Mouse (Mus musculus): ENCODE data around the gene Zbtb48. TPM values are rescaled to one million over a fixed set of nuclear protein-coding genes. Genes with fewer than 3 reads are reported as not detected.

The Zbtb48 gene
- total RNA-seq, 2 experiments from 2014 or later = 3.5 to 5.0 TPM

- intact Hi-C loops (cut with DNase I) = no loop called here
- DNase-seq (ENCODE audit: low spot score) = no peak
Measured at GRCm38 (mm10) chr4:151983560-151983959, 43.9 kb downstream of the Zbtb48 start.

GRCm38 (mm10) chr4:151983043-151983442 is 44.4 kb downstream of the Zbtb48 start:
- intact Hi-C loops (cut with DNase I) = no loop called here

GRCm38 (mm10) chr4:151981363-151981762 is 46.1 kb downstream of the Zbtb48 start:
- intact Hi-C loops (cut with DNase I) = loop anchor here (1.0 to 2.0 kb wide), 2 partner anchors 57 to 114 kb away; partner anchors contain the start of genes Nol9 and Tas1r1
- DNase-seq (ENCODE audit: low spot score) = peak; percentile 65

More at GRCm38 (mm10) chr4:151983043-151983442, 44.4 kb downstream of the Zbtb48 start:
- DNase-seq (ENCODE audit: low spot score) = no peak

GRCm38 (mm10) chr4:151980699-151981098 is 46.8 kb downstream of the Zbtb48 start:
- DNase-seq (ENCODE audit: low spot score) = no peak
- intact Hi-C loops (cut with DNase I) = loop anchor here (1.0 to 2.0 kb wide), 2 partner anchors 58 to 115 kb away; partner anchors contain the start of genes Nol9 and Tas1r1

- intact Hi-C loops (cut with DNase I) = no loop called here
- DNase-seq (ENCODE audit: low spot score) = peak; percentile 49
Measured at GRCm38 (mm10) chr4:151977748-151978147, 49.7 kb downstream of the Zbtb48 start.

- no peak for DNase-seq (ENCODE audit: low spot score)
- intact Hi-C loops (cut with DNase I) = no loop called here
Measured at GRCm38 (mm10) chr4:151975441-151975840, 52.0 kb downstream of the Zbtb48 start.

- intact Hi-C loops (cut with DNase I) = no loop called here
- no peak for DNase-seq (ENCODE audit: low spot score)
Measured at GRCm38 (mm10) chr4:151972221-151972967, 55.1 kb downstream of the Zbtb48 start.

Other genes with a start within 250 kb of the Zbtb48 start
- gene Camta1, start 165.8 kb downstream of the Zbtb48 start, total RNA-seq (2021) = 100 to 1,000 TPM; 234 to 244 TPM
- gene Dnajc11, start 94.0 kb downstream of the Zbtb48 start, total RNA-seq (2021) = 10 to 100 TPM; 82.3 to 96.4 TPM
- gene Thap3, start 38.7 kb downstream of the Zbtb48 start, total RNA-seq (2021) = 10 to 100 TPM; 11.5 TPM
- 1 to 10 TPM; 5.8 to 6.2 TPM for gene Phf13, start 31.4 kb downstream of the Zbtb48 start, total RNA-seq (2021)
- 10 to 100 TPM; 69.8 to 76.2 TPM for gene Klhl21, start 18.9 kb downstream of the Zbtb48 start, total RNA-seq (2021)
- under 1 TPM in 1 of 2 experiments, not detected in 1; 0.16 TPM for gene Tas1r1, start 10.9 kb upstream of the Zbtb48 start, total RNA-seq (2021)
- 1 to 10 TPM; 8.6 to 9.6 TPM for gene Nol9, start 11.7 kb upstream of the Zbtb48 start, total RNA-seq (2021)
- gene Plekhg5, start 44.8 kb upstream of the Zbtb48 start, total RNA-seq (2021) = 10 to 100 TPM; 18.7 to 18.9 TPM
- 1 to 10 TPM; 2.9 to 3.0 TPM for gene Tnfrsf25, start 88.3 kb upstream of the Zbtb48 start, total RNA-seq (2021)
- 1 to 10 TPM; 1.7 to 2.2 TPM for gene Espn, start 124.7 kb upstream of the Zbtb48 start, total RNA-seq (2021)
- not detected for gene Hes2, start 131.2 kb upstream of the Zbtb48 start, total RNA-seq (2021)
- 10 to 100 TPM; 53.4 to 58.8 TPM for gene Acot7, start 150.5 kb upstream of the Zbtb48 start, total RNA-seq (2021)
- gene Gpr153, start 246.6 kb upstream of the Zbtb48 start, total RNA-seq (2021) = 10 to 100 TPM; 14.3 to 14.9 TPM

Measured in heart, postnatal 25 days (tissue).